Mouse (Mus musculus) lung, adult 2 months (tissue): ENCODE measurements around the gene Tmem208.

Experiments used
- CTCF ChIP-seq: fragments of 200-500 bp; IDR thresholded peaks from 2 replicates; pipeline ENCODE4 v1.5.1; 2011; ENCODE audit warnings: mild to moderate bottlenecking, low read length, control low read depth; ENCODE audit not compliant: insufficient read depth
- POLR2A ChIP-seq: fragments of 200-500 bp; IDR thresholded peaks from 2 replicates; pipeline ENCODE4 v1.6.1; 2011; ENCODE audit warnings: low read depth, mild to moderate bottlenecking, control low read depth, low read length, borderline replicate concordance; ENCODE audit errors: extremely low read depth

DNA sequence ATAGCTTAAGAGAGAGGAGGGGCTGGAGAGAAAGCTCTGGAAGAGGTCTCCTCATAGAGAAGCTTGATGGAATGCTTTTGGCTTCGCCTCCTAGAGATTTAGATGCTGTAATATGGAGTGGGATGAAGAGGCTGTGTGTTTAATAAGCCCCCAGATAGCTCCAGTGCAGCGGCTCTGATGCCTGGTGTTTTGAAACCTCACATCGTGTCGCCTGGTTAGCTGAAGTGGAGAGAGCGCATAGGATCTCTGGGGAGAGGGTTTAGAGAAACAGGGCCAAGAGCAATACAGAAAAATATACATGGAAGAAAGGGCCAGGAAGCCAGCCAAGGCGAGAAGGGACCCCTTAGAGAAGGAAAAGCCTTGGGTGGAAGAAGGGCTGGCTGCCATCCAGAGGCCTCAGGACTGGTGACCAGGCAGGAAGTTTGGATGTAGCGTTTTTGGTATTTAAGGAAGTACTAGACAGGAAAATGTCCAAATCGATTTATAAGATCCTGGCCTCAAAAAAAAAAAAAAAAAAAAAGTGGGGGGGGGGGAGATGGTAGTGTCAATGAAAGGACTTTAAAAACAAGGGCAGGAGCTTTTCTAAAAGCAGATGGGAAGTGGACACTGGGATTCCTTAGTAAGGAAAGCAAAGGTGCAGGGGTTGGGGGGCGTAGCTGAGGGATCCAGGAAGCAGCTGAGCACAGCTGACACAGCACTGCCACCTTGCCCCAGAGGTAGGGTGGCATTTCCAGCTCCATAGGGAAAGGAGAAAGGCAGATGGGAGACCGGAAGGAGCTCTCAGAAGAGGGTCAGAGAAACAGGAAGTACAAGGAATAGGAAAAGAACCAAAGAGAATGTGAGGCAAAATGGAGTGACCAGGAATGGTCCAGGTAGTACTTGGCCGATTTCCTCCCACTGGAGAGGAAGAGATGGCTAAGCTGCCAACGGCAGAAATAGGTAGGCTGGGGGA, 35.9 kb downstream of the Tmem208 start:
- TF ChIP-seq CTCF = no peak
- no peak for TF ChIP-seq POLR2A
